Mouse (Mus musculus): ENCODE measurements around the gene Prkci.
A peak's percentile ranks its signal among the peaks of the same experiment; 100 is the strongest.

Gene Prkci

GRCm38 (mm10) chr3:31088789-31089775 lies 93.5 kb downstream of the Prkci start:
- no peak for DNase-seq (ENCODE audit: low spot score)

DNA sequence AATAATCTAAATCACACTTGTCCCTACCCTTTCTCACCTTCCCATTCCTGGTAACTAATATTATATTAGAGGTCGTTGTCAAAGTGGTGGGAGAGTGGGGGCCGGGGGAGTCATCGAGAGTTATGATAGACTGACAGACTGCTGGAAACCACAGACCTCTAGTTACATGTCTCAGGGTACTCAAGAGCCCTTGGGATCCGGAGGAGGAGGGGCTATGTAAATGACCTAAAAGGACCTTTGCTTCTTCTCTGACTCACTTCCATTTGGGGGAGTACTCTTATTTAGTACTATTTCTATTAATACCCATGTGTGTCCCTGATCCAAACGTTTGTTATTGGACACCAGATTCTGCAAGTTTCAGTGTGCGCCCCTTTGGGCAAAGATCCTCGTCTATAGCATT lies 94.4 kb downstream of the Prkci start:
- no peak for DNase-seq (ENCODE audit: low spot score)

GRCm38 (mm10) chr3:31093196-31093595 lies 97.6 kb downstream of the Prkci start:
- peak; percentile 75 for DNase-seq (ENCODE audit: low spot score)

DNA sequence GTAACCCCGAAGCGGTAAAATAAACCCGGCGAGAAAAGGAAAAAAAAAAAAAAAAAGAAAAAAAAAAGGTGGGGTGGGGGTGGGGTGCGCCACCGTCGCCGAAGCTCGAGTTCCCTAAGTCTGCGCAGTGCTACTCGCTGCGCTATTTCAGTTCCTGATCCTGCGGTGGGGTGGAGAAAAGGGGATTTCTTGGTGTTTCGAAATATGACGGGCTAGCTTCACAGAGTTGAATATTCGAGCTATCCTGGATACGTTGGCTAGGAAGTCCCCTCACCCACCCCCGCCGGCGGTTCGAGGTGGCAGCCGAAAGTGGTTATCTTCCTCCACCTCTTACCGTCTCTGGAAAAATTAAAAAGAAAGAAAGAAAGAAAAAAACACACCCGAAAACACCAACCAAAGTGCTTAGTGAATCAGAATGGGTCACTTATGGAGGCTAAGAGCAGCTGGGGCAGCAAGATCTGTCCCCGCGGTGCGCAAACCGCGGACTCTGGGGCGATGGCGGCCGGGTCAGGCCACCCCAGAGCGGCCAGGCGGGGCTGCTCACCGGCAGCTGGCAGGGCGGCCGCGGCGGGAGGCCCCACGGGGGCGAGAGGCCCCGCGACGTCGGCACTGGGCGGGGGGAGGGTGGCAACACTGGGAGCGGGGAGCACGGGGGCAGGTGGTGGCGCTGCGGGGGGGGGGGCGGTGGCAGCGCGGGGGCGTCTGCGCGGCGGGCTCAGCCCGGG lies 98.2 kb downstream of the Prkci start:
- peak; percentile 65 for DNase-seq (ENCODE audit: low spot score)

DNA sequence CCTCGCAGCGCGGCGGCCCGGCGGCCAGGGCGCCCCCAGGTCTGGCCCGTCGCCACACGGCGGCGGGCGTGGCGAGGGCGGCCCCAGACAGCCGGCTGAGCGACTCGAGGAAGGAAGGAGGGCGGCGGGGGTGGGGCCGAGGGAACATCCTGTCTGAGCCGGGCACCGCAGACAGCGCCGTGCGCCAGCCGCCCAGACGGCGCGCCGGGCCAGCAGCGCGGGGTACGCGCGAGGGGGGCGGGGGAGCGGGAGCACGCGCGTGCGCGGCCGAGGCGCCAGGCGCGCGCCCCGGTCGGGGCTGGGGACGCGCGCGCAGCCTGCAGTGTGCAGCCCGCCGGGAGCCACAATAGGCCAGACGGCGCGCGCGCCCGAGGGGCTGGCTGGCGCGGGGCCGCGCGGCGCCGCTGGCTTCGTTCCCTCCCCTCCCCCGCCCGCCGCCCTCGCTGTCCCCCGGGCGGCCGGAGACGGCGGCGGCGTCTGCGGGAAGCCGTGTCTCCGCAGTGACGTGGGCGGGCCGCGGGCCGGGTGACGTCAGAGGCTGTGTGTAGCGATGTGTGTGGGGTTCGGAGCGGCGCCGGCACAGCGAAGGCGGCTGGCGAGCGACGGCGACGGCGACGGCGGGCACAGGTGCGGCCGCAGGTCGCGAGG lies 99.1 kb downstream of the Prkci start, which contains the start of gene Skil:
Skil (plus strand) TSS at position 528 of the 648 bp plus-strand sequence.
- peak; percentile 90 for DNase-seq (ENCODE audit: low spot score)

DNA sequence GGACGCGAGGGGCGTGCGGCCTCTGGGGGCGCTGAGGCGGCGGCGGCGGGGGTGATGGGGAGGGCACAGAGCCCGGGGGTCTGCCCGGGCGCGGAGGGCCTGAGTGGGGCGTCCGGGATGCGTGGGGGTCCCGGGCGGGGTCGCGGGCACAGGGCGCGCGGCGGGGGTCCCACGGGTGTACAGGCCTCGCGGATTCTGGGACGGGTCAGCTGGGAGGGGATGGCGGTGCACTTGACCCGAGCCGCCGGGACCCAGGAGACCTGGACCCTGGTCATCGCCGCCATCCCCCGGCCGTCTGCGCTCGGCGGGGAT lies 99.6 kb downstream of the Prkci start:
- no peak for DNase-seq (ENCODE audit: low spot score)

DNA sequence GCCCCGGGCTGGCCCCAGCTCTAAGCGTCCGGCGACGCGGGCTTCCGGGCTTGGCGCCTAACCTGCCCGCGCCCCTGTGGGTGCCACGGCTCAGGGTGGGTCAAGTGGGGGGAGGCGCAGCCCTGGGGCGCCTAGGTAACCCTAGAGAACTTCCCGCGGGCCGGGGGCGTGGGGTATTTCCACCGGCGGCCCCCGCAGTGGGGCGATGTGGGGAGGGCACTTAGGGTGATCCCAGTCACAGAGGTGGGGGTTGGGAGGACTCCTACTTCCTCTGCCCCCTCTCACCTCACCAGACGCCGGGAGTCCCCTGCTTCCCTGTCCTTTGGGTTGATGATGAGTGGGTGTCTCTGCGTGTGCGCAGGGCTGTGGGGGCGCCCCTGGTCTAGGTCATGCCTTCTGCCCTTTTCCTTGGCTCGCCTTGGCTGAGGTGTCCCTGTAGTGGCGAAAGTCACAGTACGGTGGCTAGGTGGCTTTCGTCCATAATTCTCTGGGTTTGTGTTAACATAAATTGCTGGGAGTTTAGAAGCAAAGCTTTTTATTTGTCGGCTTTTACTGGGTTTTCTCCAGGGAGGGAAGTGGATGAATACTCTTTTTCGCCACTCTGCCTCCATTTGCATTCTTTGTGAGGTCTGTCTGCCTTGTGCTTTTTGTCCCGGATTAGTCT lies 100.1 kb downstream of the Prkci start:
- no peak for DNase-seq (ENCODE audit: low spot score)

DNA sequence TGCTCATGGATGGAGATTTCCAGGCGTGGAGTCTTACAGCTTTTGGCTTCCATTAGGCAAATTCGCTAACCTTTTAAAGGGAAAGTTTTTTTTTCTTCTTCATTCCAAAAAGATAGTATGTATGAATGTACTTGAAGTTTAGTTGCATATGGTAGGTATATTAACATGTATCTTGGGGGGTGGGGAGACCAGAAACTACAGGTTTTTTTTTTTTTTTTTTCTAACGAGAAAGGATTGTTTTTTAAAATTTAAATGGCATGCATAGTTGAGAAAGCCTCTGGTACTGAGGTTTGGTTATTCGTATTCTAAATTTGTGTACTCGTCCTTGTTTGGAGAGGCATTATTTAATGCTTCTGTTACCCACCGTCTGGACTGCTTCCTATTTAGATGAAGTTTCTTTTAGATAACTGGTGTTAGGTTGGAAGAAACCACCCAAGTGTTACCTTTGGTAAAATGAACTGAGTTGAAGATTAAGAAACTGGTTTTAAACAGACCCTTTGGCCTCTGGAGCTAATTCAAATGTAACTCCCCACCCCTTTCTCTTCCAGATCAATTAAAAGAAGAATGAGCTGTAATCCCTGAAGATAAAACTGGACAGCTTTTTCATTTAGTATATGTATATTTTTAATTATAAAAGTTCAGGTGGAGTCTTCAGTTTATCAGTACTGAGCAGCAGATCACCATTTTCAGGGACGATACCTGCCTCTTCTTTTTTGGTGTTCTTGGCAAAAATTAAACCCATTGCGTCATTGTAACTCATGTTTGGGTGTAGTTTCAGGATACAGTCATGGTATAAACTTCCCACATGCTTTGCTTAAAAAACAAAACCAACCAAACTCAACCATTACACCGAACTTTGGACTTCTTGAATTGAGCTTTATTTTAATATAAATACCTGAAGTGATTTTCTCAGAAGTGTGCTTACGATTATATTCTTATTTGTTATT lies 100.9 kb downstream of the Prkci start:
- no peak for DNase-seq (ENCODE audit: low spot score)

DNA sequence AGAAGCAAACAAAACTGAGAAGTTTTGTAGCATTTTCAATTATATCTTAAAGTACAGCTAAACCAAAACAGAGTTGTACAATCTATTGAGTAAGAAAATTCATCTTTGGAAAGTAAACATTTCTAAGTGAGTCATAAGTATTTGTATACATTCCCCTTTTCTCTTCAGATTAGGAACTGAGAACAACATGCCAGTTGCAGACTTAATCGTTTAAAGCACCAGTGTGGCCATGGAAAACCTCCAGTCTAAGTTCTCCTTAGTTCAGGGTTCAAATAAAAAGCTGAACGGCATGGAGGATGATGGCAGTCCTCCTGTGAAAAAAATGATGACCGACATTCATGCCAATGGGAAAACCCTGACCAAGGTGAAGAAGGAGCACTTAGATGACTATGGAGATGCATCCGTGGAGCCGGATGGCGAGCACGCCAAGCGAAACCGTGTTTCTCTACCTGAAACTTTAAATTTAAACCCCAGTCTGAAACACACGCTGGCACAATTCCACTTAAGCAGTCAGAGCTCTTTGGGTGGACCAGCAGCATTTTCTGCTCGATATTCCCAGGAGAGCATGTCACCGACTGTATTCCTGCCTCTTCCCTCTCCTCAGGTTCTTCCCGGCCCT lies 101.7 kb downstream of the Prkci start:
- no peak for DNase-seq (ENCODE audit: low spot score)

- no peak for DNase-seq (ENCODE audit: low spot score)
Observed at GRCm38 (mm10) chr3:31097976-31098375, 102.4 kb downstream of the Prkci start.

GRCm38 (mm10) chr3:31098556-31098955 lies 103.0 kb downstream of the Prkci start:
- DNase-seq (ENCODE audit: low spot score): no peak

- no peak for DNase-seq (ENCODE audit: low spot score)
Observed at GRCm38 (mm10) chr3:31100026-31100425, 104.5 kb downstream of the Prkci start.

DNA sequence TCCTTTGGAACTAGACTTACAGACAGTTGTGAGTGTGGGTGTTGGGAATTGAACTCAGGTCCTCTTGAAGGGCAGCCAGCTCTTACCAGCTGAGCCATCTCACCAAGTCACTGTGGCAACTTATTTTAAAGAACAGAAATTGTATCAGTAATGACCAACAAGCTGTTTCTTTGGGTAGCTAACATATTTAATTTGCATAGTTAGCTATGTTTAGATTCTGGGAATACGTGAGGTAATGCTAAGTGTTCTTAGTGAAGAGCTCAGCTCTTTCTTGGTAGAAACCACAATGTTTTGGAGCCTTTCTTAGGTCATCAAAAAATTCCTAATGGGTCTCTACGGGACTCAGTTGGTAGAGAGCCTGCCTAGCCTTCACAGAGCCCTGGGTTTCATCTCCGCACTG lies 105.3 kb downstream of the Prkci start:
- DNase-seq (ENCODE audit: low spot score): no peak
